Mouse (Mus musculus) brown adipose tissue, adult 24 weeks (tissue): ENCODE results near the gene Numa1. TPM values are rescaled to one million over a fixed set of nuclear protein-coding genes. Genes with fewer than 3 reads are reported as not detected.
"Not testable (repeated sequence)": the region's sequence is repeated elsewhere in the genome, so short reads cannot be mapped to it uniquely, and the experiment has no call there.

Experiments used
- H3K27ac ChIP-seq: fragments of 200-500 bp; replicated peaks from 2 replicates; pipeline ENCODE4 v1.5.1; 2012; ENCODE audit warnings: low read depth, mild to moderate bottlenecking, low read length
- H3K4me1 ChIP-seq: fragments of 200-500 bp; 2 replicates; pipeline ENCODE4 v1.6.1; 2012; ENCODE audit warnings: low read length, mixed read lengths; ENCODE audit not compliant: control insufficient read depth, insufficient read depth, insufficient read length
- H3K4me3 ChIP-seq: fragments of 200-500 bp; 2 replicates; pipeline ENCODE4 v1.5.1; 2012; ENCODE audit warnings: low read depth, mild to moderate bottlenecking, low read length, moderate library complexity; ENCODE audit not compliant: insufficient read depth
- polyA plus RNA-seq: library from polyadenylated mRNA; stranded (reverse); fragments of >200 nt; gene quantifications from 2 replicates; pipeline ENCODE4 v1.2.4, GENCODE M21; 2012; ENCODE audit not compliant: missing spikeins, insufficient read depth, insufficient read length

The Numa1 gene
- polyA plus RNA-seq, 1 experiment, result 74.0 TPM

DNA sequence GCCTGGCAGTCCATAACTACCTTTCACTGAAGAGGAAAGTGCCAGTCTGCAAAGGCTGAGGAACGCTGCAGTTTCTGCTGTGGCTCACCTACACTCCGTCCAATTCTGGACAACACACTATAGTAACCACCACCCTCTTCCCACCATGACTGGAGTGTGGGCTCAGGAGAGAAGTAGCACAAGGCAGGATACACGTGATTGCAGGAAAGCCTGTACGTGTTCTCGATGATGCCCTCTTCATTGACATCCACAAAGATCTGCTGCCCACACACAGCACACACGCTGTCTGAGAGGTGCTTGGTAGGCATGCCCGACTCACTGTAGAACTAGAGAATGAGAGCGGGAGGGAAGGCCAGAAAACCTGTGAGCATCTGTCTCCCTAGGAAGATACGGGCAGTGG is 89.9 kb downstream of the Numa1 start:
- Histone ChIP-seq H3K4me1 (no peaks in the 10 kb centered on the region), H3K4me3 (no peak overlapping the region), H3K27ac (no peak overlapping the region)

- H3K27ac ChIP-seq, result no peak overlapping the region
- H3K4me1 ChIP-seq, result no peaks in the 10 kb centered on the region
- no peak overlapping the region for H3K4me3 ChIP-seq
Observed at GRCm38 (mm10) chr7:102025187-102026119, 91.5 kb downstream of the Numa1 start.

DNA sequence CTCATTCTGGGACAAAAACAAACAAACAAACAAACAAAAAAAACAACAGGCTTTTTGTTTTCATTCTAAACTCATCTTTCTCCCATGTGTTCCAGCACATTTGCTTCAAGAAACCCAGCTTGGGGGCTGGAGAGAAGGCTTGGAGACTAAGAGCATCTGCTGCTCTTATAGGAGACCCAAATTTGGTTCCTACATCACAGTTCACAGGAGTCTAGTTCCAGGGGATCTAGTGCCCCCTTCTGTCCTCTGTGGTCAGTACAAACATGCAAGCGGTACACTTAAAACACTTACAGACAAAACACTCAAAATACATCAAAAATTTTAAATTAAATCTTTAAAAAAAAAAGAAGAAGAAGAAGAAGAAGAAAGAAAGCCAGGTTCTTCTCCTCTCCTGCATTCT is 101.0 kb downstream of the Numa1 start:
- H3K27ac ChIP-seq, result no peak overlapping the region
- no peaks in the 10 kb centered on the region for H3K4me1 ChIP-seq
- no peak overlapping the region for H3K4me3 ChIP-seq

- Histone ChIP-seq H3K4me3 (no peak overlapping the region), H3K4me1 (no peaks in the 10 kb centered on the region), H3K27ac (no peak overlapping the region)
Observed at GRCm38 (mm10) chr7:102035534-102035933, 101.6 kb downstream of the Numa1 start.

- no peak overlapping the region for H3K27ac ChIP-seq
- H3K4me3 ChIP-seq, result no peak overlapping the region
- H3K4me1 ChIP-seq, result no peaks in the 10 kb centered on the region
Observed at GRCm38 (mm10) chr7:102037318-102037717, 103.4 kb downstream of the Numa1 start.

DNA sequence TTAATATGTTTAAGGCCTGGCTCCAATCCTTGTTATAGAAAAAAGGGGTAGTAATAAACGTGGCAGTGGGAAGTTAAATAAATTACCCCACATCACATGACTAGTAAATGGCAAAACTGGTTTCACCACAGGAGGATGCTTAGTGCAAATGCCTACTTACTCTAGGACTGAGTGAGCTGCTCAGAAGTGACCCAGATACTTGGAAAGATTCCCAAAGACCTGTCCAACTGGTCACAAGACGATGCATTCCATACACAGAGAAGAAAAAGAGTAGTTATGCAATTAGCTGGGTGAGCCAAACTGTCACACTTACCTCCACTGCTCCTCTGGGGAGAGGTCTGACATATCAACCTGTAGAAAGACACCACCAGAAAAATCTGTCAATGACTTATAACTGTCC is 108.4 kb downstream of the Numa1 start:
- Histone ChIP-seq H3K4me1 (no peaks in the 10 kb centered on the region), H3K4me3 (no peak overlapping the region), H3K27ac (no peak overlapping the region)

- H3K27ac ChIP-seq, H3K4me3 ChIP-seq, H3K4me1 ChIP-seq: not testable (repeated sequence)
Observed at GRCm38 (mm10) chr7:102048524-102048923, 114.6 kb downstream of the Numa1 start.

GRCm38 (mm10) chr7:102061353-102061752 is 127.4 kb downstream of the Numa1 start:
- Histone ChIP-seq H3K27ac (no peak overlapping the region), H3K4me1 (peaks cover 7% of the 10 kb centered on the region; the same call in 1 of the 2 replicates), H3K4me3 (no peak overlapping the region)

DNA sequence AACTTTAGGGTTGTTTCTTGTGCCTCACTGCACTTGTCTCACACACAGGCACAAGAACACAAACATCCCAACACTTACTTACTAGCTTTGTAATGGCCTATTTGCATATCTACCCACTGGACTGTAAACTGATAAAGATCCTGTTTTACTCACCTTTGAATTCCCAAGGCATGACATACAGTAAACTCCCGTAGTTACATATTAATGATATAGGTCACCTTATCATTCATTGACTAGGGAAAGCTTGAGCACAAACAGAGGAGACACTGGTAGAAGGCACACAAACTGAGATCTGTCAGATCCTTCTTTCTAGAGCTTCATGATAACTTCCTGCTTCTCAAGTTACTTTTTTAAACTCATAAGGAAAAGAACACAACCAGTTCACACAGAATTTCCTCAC is 128.3 kb downstream of the Numa1 start:
- Histone ChIP-seq H3K4me3 (no peak overlapping the region), H3K4me1 (peaks cover 9% of the 10 kb centered on the region; the same call in 1 of the 2 replicates), H3K27ac (no peak overlapping the region)

GRCm38 (mm10) chr7:102063891-102064290 is 130.0 kb downstream of the Numa1 start:
- Histone ChIP-seq H3K4me3 (no peak overlapping the region), H3K27ac (no peak overlapping the region)

More at GRCm38 (mm10) chr7:102063891-102064290, 130.0 kb downstream of the Numa1 start:
- peaks cover 9% of the 10 kb centered on the region; the same call in 1 of the 2 replicates for H3K4me1 ChIP-seq

Other genes starting within 250 kb of the Numa1 start
- not detected in 2 replicates for gene Phox2a, start 115.8 kb upstream of the Numa1 start, polyA plus RNA-seq
- gene Inppl1, start 95.9 kb upstream of the Numa1 start, polyA plus RNA-seq, result 34.7 and 48.3 TPM in 2 replicates
- gene Folr2, start 76.9 kb upstream of the Numa1 start, polyA plus RNA-seq, result 16.1 and 22.7 TPM in 2 replicates
- gene Anapc15, start 70.4 kb upstream of the Numa1 start, polyA plus RNA-seq, result 36.9 and 39.2 TPM in 2 replicates
- gene Folr1, start 63.3 kb upstream of the Numa1 start, polyA plus RNA-seq, result not detected in 2 replicates
- 169 and 170 TPM in 2 replicates for gene Lamtor1, start 28.2 kb upstream of the Numa1 start, polyA plus RNA-seq
- gene Tomt, start 27.8 kb upstream of the Numa1 start, polyA plus RNA-seq, result not detected in 2 replicates
- gene Lrrc51, start 216 bp upstream of the Numa1 start, polyA plus RNA-seq, result 9.6 and 25.0 TPM in 2 replicates
- gene Il18bp, start 84.6 kb downstream of the Numa1 start, polyA plus RNA-seq, result 9.8 and 12.0 TPM in 2 replicates
- gene Rnf121, start 131.4 kb downstream of the Numa1 start, polyA plus RNA-seq, result 14.8 and 17.2 TPM in 2 replicates
- 7.8 and 10.0 TPM in 2 replicates for gene Xndc1, start 131.4 kb downstream of the Numa1 start, polyA plus RNA-seq
- gene Xntrpc, start 131.6 kb downstream of the Numa1 start, polyA plus RNA-seq, result 0.32 TPM in 1 of 2 replicates, not detected in the other
- 0.54 TPM in 1 of 2 replicates, not detected in the other for gene Trpc2, start 149.0 kb downstream of the Numa1 start, polyA plus RNA-seq
- 4.8 and 7.6 TPM in 2 replicates for gene Art1, start 167.6 kb downstream of the Numa1 start, polyA plus RNA-seq
- gene Art5, start 175.4 kb downstream of the Numa1 start, polyA plus RNA-seq, result not detected in 2 replicates
- gene Chrna10, start 182.7 kb downstream of the Numa1 start, polyA plus RNA-seq, result not detected in 2 replicates